8 mouse cellular contexts compared by ENCODE assay signal in the genomic region with DNA sequence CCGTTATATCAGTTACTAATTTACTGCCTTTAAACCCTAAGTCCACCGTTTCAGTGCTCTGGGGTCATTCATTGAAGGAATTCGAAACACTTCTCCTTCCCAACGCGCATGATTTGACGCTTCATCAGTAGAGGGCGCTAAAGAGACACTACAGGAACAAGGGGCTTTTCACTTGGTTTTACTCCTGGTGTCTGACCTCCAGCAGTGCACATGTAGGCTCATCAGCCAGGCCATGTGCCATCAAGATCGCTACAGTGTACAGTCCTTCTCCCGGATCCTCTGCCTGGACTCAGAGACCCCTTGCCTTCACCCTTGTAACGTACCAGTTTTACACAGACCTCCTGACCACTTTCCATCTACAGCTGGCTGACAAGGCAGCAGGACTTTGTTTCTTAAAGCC.
A peak's percentile ranks its signal among the peaks of the same experiment; 100 is the strongest.
DNase-seq lines count a peak whose midpoint lies in the region; ATAC-seq and TF ChIP-seq lines count a peak whose summit lies in the region.

No protein-coding gene starts in this region.

- TF ChIP-seq POLR2A in kidney, adult 2 months (IDR thresholded peaks at IDR 0.05; ENCODE audit: low read depth, low read length): no peak

- peak; percentile 95 for DNase-seq in heart, adult 11 months
- peak; percentile 95 for DNase-seq in embryo, embryonic 10.5 days (ENCODE audit: low spot score)
- DNase-seq in heart, adult 18-20 months: peak; percentile 75 to 90
- peak; percentile 79 for DNase-seq in kidney, adult 2 months
- DNase-seq in limb, embryonic 10.5 days (ENCODE audit: low spot score): peak; percentile 74
- peak; percentile 10 to 49 for DNase-seq in spleen, postnatal 10 days (ENCODE audit: low spot score in 2 of 2)

- no peak overlapping the region for H3K27ac ChIP-seq in heart, embryonic 11.5 days (ENCODE audit: low read depth, low read length)
- no peak overlapping the region for H3K27ac ChIP-seq in kidney, adult 2 months (ENCODE audit: insufficient read depth, low read depth, low read length)
- H3K27ac ChIP-seq in limb, embryonic 10.5 days: no peak overlapping the region
- H3K27ac ChIP-seq in midbrain, embryonic 13.5 days: no peak overlapping the region

- H3K9me3 ChIP-seq in heart, embryonic 11.5 days (replicated peaks; ENCODE audit: control insufficient read depth, low read length): no peaks in the 10 kb centered on the region
- H3K9me3 ChIP-seq in limb, embryonic 10.5 days (replicated peaks): no peaks in the 10 kb centered on the region
- no peaks in the 10 kb centered on the region for H3K9me3 ChIP-seq in midbrain, embryonic 13.5 days

- H3K36me3 ChIP-seq in heart, embryonic 11.5 days (ENCODE audit: control insufficient read depth, insufficient read depth, low read length): no peaks in the 10 kb centered on the region
- no peaks in the 10 kb centered on the region for H3K36me3 ChIP-seq in kidney, adult 2 months (ENCODE audit: control insufficient read depth, insufficient read depth, low read length)
- no peaks in the 10 kb centered on the region for H3K36me3 ChIP-seq in limb, embryonic 10.5 days
- no peaks in the 10 kb centered on the region for H3K36me3 ChIP-seq in midbrain, embryonic 13.5 days

- H3K9ac ChIP-seq in heart, embryonic 11.5 days (ENCODE audit: low read depth, low read length): no peak overlapping the region
- no peak overlapping the region for H3K9ac ChIP-seq in midbrain, embryonic 13.5 days (replicated peaks)

- H3K27me3 ChIP-seq in heart, embryonic 11.5 days (ENCODE audit: control insufficient read depth, insufficient read depth, low read length): no peaks in the 10 kb centered on the region
- no peaks in the 10 kb centered on the region for H3K27me3 ChIP-seq in kidney, adult 2 months (replicated peaks; ENCODE audit: control insufficient read depth, insufficient read depth, low read length)
- H3K27me3 ChIP-seq in limb, embryonic 10.5 days (ENCODE audit: low read depth, poor library complexity, severe bottlenecking): peaks cover 13% of the 10 kb centered on the region; the same call in 1 of the 2 replicates
- H3K27me3 ChIP-seq in midbrain, embryonic 13.5 days: no peaks in the 10 kb centered on the region

- peaks cover 18% of the 10 kb centered on the region for H3K4me1 ChIP-seq in heart, embryonic 11.5 days (ENCODE audit: control insufficient read depth, insufficient read depth, low read length)
- no peaks in the 10 kb centered on the region; the same call in 1 of the 2 replicates for H3K4me1 ChIP-seq in kidney, adult 2 months (ENCODE audit: control insufficient read depth, insufficient read depth, low read length)
- peaks cover 8% of the 10 kb centered on the region for H3K4me1 ChIP-seq in limb, embryonic 10.5 days
- peaks cover 6% of the 10 kb centered on the region for H3K4me1 ChIP-seq in midbrain, embryonic 13.5 days (replicated peaks)

- no peak for ATAC-seq in heart, embryonic 11.5 days (replicated peaks; ENCODE audit: insufficient number of reproducible peaks, low FRiP score, low TSS enrichment)
- peak; percentile 80 for ATAC-seq in midbrain, embryonic 13.5 days

- H3K4me3 ChIP-seq in heart, embryonic 11.5 days (ENCODE audit: low read depth, low read length): no peak overlapping the region
- H3K4me3 ChIP-seq in kidney, adult 2 months (ENCODE audit: insufficient read depth, low read depth, low read length): no peak overlapping the region
- H3K4me3 ChIP-seq in limb, embryonic 10.5 days: no peak overlapping the region
- H3K4me3 ChIP-seq in midbrain, embryonic 13.5 days (replicated peaks): no peak overlapping the region

- peak; percentile 84 for TF ChIP-seq CTCF in kidney, adult 2 months (conservative IDR thresholded peaks at IDR 0.05; ENCODE audit: insufficient read depth, insufficient read length, low read depth, low read length)

- WGBS in heart, embryonic 11.5 days (ENCODE audit: insufficient replicate concordance): 5% methylated on average over 10 of the region's 10 CpGs
- 7% methylated on average over 10 of the region's 10 CpGs for WGBS in kidney, adult 2 months
- WGBS in limb, embryonic 10.5 days: 11% methylated on average over 10 of the region's 10 CpGs
- 8% methylated on average over 10 of the region's 10 CpGs for WGBS in midbrain, embryonic 13.5 days

- H3K4me2 ChIP-seq in heart, embryonic 11.5 days: no peak overlapping the region
- no peak overlapping the region for H3K4me2 ChIP-seq in midbrain, embryonic 13.5 days (replicated peaks)

Comparison
In these comparisons a context has a peak if more than half of its experiments do, and no peak if none do; other contexts are left out.
1. DNase-seq: peak in every context shown above with its lines; median percentile 95 in heart, adult 11 months; 95 in embryo, embryonic 10.5 days; 82 in heart, adult 18-20 months; 79 in kidney, adult 2 months; 74 in limb, embryonic 10.5 days; 30 in spleen, postnatal 10 days.